Mouse (Mus musculus) limb, embryonic 10.5 days (tissue): ENCODE results near the gene Slc8a3. TPM values are rescaled to one million over a fixed set of nuclear protein-coding genes. Genes with fewer than 3 reads are reported as not detected.
A peak's percentile ranks its signal among the peaks of the same experiment; 100 is the strongest.

ENCODE experiments used
- DNase-seq: peaks from one replicate; pipeline ENCODE4 v3.0.0-alpha.2; 2017; ENCODE audit warnings: low spot score
- H3K27ac ChIP-seq: fragments of 300-500 bp; sonication (generic); 2 replicates; pipeline ENCODE4 v1.5.1; 2016; ENCODE audit warnings: mild to moderate bottlenecking
- H3K27me3 ChIP-seq: fragments of 300-500 bp; sonication (generic); 2 replicates; pipeline ENCODE4 v1.6.1; 2016; ENCODE audit warnings: low read depth, mild to moderate bottlenecking; ENCODE audit not compliant: poor library complexity, severe bottlenecking
- H3K36me3 ChIP-seq: fragments of 300-500 bp; sonication (generic); 2 replicates; pipeline ENCODE4 v1.6.1; 2016; ENCODE audit warnings: mild to moderate bottlenecking, moderate library complexity
- H3K4me1 ChIP-seq: fragments of 300-500 bp; sonication (generic); 2 replicates; pipeline ENCODE4 v1.6.1; 2016
- H3K4me3 ChIP-seq: fragments of 300-500 bp; sonication (generic); 2 replicates; pipeline ENCODE4 v1.5.1; 2016; ENCODE audit warnings: mild to moderate bottlenecking, moderate library complexity
- H3K9me3 ChIP-seq: fragments of 300-500 bp; sonication (generic); replicated peaks from 2 replicates; pipeline ENCODE4 v1.6.1; 2016; ENCODE audit warnings: mild to moderate bottlenecking
- WGBS: fragments of 180-500 bp; shearing (Covaris S2); methylation state at CpG from one replicate; pipeline ENCODE4 v1.1.7; 2016; 5-methylcytosine and 5-hydroxymethylcytosine counted together
- microRNA-seq: library from miRNA; unstranded; fragments of <30 nt; microRNA quantifications from one replicate; pipeline ENCODE4, GENCODE M21; 2017
- polyA plus RNA-seq: library from polyadenylated mRNA; unstranded; fragments of >200 nt; fragmentation: Nextera tagmentation; extraction: Ambion mirVana; gene quantifications from 2 replicates; pipeline ENCODE4 v1.2.1, GENCODE M21; 2016

Slc8a3 gene
- polyA plus RNA-seq, 1 experiment from 2014 or later, result 0.75 TPM

GRCm38 (mm10) chr12:81147956-81148355, 185.0 kb downstream of the Slc8a3 start:
- WGBS, result 91% methylated on average over 6 of the region's 6 CpGs
- Histone ChIP-seq H3K36me3 (peaks cover 5% of the 10 kb centered on the region; the same call in 1 of the 2 replicates), H3K4me1 (peaks cover 5% of the 10 kb centered on the region), H3K4me3 (no peak overlapping the region), H3K27me3 (no peaks in the 10 kb centered on the region), H3K9me3 (no peaks in the 10 kb centered on the region), H3K27ac (no peak overlapping the region)
- no peak for DNase-seq

Small RNAs within 50 kb of the gene (microRNA-seq; reads per million reads assigned to microRNA genes)
- gene Mir3067, result 27.8 reads per million, percentile 34 among the genes with 10 or more reads in this experiment

Other genes starting within 250 kb of the Slc8a3 start
- gene Gm4787, start 46.3 kb upstream of the Slc8a3 start, polyA plus RNA-seq, result 0.24 and 0.36 TPM in 2 replicates
- 0.58 and 0.68 TPM in 2 replicates for gene Adam4, start 88.8 kb upstream of the Slc8a3 start, polyA plus RNA-seq
- 109 and 113 TPM in 2 replicates for gene Cox16, start 151.9 kb upstream of the Slc8a3 start, polyA plus RNA-seq
- gene Gm20498, start 199.7 kb upstream of the Slc8a3 start, polyA plus RNA-seq, result 26.2 and 32.4 TPM in 2 replicates
- gene Synj2bp, start 199.7 kb upstream of the Slc8a3 start, polyA plus RNA-seq, result 33.5 and 34.5 TPM in 2 replicates
- 0.41 and 0.46 TPM in 2 replicates for gene Adam21, start 235.3 kb upstream of the Slc8a3 start, polyA plus RNA-seq